Mouse (Mus musculus): ENCODE measurements around the gene Phf19. TPM values are rescaled to one million over a fixed set of nuclear protein-coding genes. Genes with fewer than 3 reads are reported as not detected.

The Phf19 gene
- polyA plus RNA-seq, 1 experiment from 2014 or later, result 3.0 TPM

GRCm38 (mm10) chr2:34895503-34896113, 18.2 kb downstream of the Phf19 start:
- no peak for DNase-seq
- ATAC-seq (ENCODE audit: low read depth), result no peak

DNA sequence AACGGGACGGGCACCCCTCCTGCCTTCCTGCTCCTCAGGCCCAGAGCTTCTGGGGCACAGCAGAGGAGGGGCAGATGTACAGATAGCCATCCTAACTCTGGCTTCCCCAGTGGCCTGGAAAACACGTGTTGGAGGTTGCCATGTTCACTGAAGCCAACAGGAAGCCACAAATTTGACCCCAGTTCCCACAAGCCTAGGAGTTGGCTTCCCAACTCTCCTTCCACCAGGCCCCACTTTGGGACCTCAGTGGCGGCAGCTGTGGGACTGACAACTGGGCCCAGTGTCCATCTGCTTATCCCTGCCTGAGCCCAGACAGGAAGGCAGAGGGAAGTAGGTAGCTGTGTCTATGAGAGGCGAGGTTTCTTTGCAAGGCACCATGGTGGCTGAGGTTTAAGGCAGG, 19.9 kb downstream of the Phf19 start:
- no peaks in the 10 kb centered on the region for H3K9me3 ChIP-seq (replicated peaks)
- H3K9ac ChIP-seq, result no peak overlapping the region
- no peak overlapping the region for H3K4me3 ChIP-seq (replicated peaks)
- peaks cover 17% of the 10 kb centered on the region for H3K36me3 ChIP-seq
- H3K4me1 ChIP-seq (replicated peaks), result peaks cover 13% of the 10 kb centered on the region; the same call in 1 of the 2 replicates
- H3K27me3 ChIP-seq, result no peaks in the 10 kb centered on the region
- H3K4me2 ChIP-seq, result no peak overlapping the region
- ATAC-seq (ENCODE audit: low read depth), result no peak
- WGBS (ENCODE audit: insufficient replicate concordance), result 35% methylated on average over 5 of the region's 5 CpGs
- no peak for DNase-seq
- H3K27ac ChIP-seq, result no peak overlapping the region

More at GRCm38 (mm10) chr2:34895503-34896113, 18.2 kb downstream of the Phf19 start:
- Histone ChIP-seq H3K4me3 (replicated peaks) (no peak overlapping the region), H3K9ac (no peak overlapping the region), H3K27me3 (no peaks in the 10 kb centered on the region), H3K4me2 (no peak overlapping the region), H3K4me1 (replicated peaks) (peaks cover 13% of the 10 kb centered on the region; the same call in 1 of the 2 replicates), H3K36me3 (peaks cover 30% of the 10 kb centered on the region), H3K9me3 (replicated peaks) (no peaks in the 10 kb centered on the region), H3K27ac (no peak overlapping the region)
- WGBS (ENCODE audit: insufficient replicate concordance), result 77% methylated on average over 19 of the region's 19 CpGs

DNA sequence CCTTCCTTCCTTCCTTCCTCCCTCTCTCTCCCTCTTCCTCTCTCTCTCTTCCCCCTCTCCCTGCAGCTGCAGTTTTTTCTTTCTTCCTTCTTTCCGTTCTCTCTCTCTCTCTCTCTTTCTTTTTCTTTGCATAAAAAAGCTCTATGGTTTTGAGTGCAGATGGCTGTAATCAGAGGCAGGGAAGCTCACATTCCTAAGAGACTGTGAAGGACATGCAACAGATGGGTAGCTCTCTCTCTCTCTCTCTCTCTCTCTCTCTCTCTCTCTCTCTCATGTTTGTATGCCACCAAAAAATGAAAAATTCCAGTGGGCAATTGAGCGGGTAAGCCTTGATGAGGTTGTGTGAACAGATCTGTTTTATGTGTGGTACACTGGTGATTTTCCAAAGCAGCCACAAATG, 29.6 kb downstream of the Phf19 start:
- DNase-seq (no peak), ATAC-seq (ENCODE audit: low read depth) (no peak)
- Histone ChIP-seq H3K4me1 (replicated peaks) (no peaks in the 10 kb centered on the region), H3K36me3 (no peaks in the 10 kb centered on the region), H3K27ac (no peak overlapping the region), H3K9me3 (replicated peaks) (no peaks in the 10 kb centered on the region), H3K4me3 (replicated peaks) (no peak overlapping the region), H3K9ac (no peak overlapping the region), H3K4me2 (no peak overlapping the region), H3K27me3 (peaks cover 27% of the 10 kb centered on the region)
- 68% methylated on average over 2 of the region's 2 CpGs for WGBS (ENCODE audit: insufficient replicate concordance)

DNA sequence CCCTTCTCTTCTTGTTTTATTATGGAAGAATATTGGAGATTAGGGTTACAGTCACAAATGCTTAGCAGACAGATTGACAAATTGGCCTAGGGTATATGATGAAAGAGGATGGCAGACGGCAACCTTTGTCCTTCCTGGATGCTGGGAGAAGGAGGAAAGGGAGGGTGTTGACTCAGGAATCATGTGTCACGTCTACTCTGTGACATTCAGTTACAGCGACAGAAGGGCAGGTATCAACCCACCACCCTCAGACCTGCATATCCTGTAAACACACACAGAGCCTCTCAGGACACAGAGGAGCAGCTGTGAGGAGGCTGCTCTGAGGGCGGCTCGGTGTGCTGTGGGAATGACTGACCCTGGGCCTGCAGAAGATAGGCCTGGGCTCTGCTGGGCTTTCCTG, 30.6 kb downstream of the Phf19 start:
- no peaks in the 10 kb centered on the region for H3K4me1 ChIP-seq (replicated peaks)
- H3K27ac ChIP-seq, result no peak overlapping the region
- no peaks in the 10 kb centered on the region for H3K36me3 ChIP-seq
- ATAC-seq (ENCODE audit: low read depth), result peak; percentile 57
- no peak overlapping the region for H3K9ac ChIP-seq
- H3K9me3 ChIP-seq (replicated peaks), result no peaks in the 10 kb centered on the region
- no peak overlapping the region for H3K4me2 ChIP-seq
- peaks cover 27% of the 10 kb centered on the region for H3K27me3 ChIP-seq
- DNase-seq, result no peak
- H3K4me3 ChIP-seq (replicated peaks), result no peak overlapping the region
- 44% methylated on average over 5 of the region's 5 CpGs for WGBS (ENCODE audit: insufficient replicate concordance)

- Histone ChIP-seq H3K27me3 (peaks cover 31% of the 10 kb centered on the region), H3K36me3 (no peaks in the 10 kb centered on the region), H3K9ac (no peak overlapping the region), H3K4me3 (replicated peaks) (no peak overlapping the region), H3K27ac (no peak overlapping the region), H3K4me1 (replicated peaks) (no peaks in the 10 kb centered on the region), H3K9me3 (replicated peaks) (no peaks in the 10 kb centered on the region), H3K4me2 (no peak overlapping the region)
- no peak for DNase-seq
- no peak for ATAC-seq (ENCODE audit: low read depth)
- 72% methylated on average over 2 of the region's 2 CpGs for WGBS (ENCODE audit: insufficient replicate concordance)
These were observed 31.1 kb downstream of the Phf19 start for GRCm38 (mm10) chr2:34882757-34883156.

GRCm38 (mm10) chr2:34880054-34880453, 33.8 kb downstream of the Phf19 start:
- no peak overlapping the region for H3K4me3 ChIP-seq (replicated peaks)
- ATAC-seq (ENCODE audit: low read depth), result no peak
- H3K4me1 ChIP-seq (replicated peaks), result no peaks in the 10 kb centered on the region
- no peak overlapping the region for H3K9ac ChIP-seq
- H3K27ac ChIP-seq, result no peak overlapping the region
- WGBS (ENCODE audit: insufficient replicate concordance), result 73% methylated on average over 10 of the region's 10 CpGs
- no peak overlapping the region for H3K4me2 ChIP-seq
- H3K9me3 ChIP-seq (replicated peaks), result no peaks in the 10 kb centered on the region
- no peak for DNase-seq
- no peaks in the 10 kb centered on the region for H3K36me3 ChIP-seq
- H3K27me3 ChIP-seq, result peaks cover 37% of the 10 kb centered on the region

GRCm38 (mm10) chr2:34874816-34875345, 38.9 kb downstream of the Phf19 start, which contains the start of gene Psmd5:
Gene Psmd5, minus strand, starts transcription at chr2:34874968.
- Histone ChIP-seq H3K9me3 (replicated peaks) (no peaks in the 10 kb centered on the region), H3K36me3 (no peaks in the 10 kb centered on the region), H3K27me3 (peaks cover 45% of the 10 kb centered on the region), H3K27ac (peak within 1 kb of the TSS; percentile 55), H3K4me2 (peak within 1 kb of the TSS; percentile 42), H3K4me1 (replicated peaks) (peaks cover 15% of the 10 kb centered on the region), H3K9ac (peak within 1 kb of the TSS; percentile 39), H3K4me3 (replicated peaks) (peak within 1 kb of the TSS; percentile 46)
- no peak for ATAC-seq (ENCODE audit: low read depth)
- 22% methylated on average over 8 of the region's 8 CpGs for WGBS (ENCODE audit: insufficient replicate concordance)
- no peak for DNase-seq

GRCm38 (mm10) chr2:34874271-34874670, 39.6 kb downstream of the Phf19 start, which contains the start of gene Cutal:
Gene Cutal, plus strand, starts transcription at chr2:34874396.
- WGBS (ENCODE audit: insufficient replicate concordance), result 11% methylated on average over 14 of the region's 14 CpGs
- peak within 1 kb of the TSS; percentile 42 for H3K4me2 ChIP-seq
- peak within 1 kb of the TSS; percentile 46 for H3K4me3 ChIP-seq (replicated peaks)
- DNase-seq (no peak), ATAC-seq (ENCODE audit: low read depth) (no peak)
- H3K9ac ChIP-seq, result peak within 1 kb of the TSS; percentile 39
- no peaks in the 10 kb centered on the region for H3K9me3 ChIP-seq (replicated peaks)
- H3K4me1 ChIP-seq (replicated peaks), result peaks cover 21% of the 10 kb centered on the region
- H3K27ac ChIP-seq, result peak within 1 kb of the TSS; percentile 55
- no peaks in the 10 kb centered on the region for H3K36me3 ChIP-seq
- H3K27me3 ChIP-seq, result peaks cover 45% of the 10 kb centered on the region

GRCm38 (mm10) chr2:34870520-34871474, 43.0 kb downstream of the Phf19 start:
- Histone ChIP-seq H3K36me3 (peaks cover 27% of the 10 kb centered on the region), H3K4me1 (replicated peaks) (peaks cover 41% of the 10 kb centered on the region), H3K4me2 (peak overlapping the region; percentile 84), H3K27ac (peak overlapping the region; percentile 97), H3K4me3 (replicated peaks) (peak overlapping the region; percentile 86), H3K9ac (peak overlapping the region; percentile 94), H3K27me3 (peaks cover 30% of the 10 kb centered on the region), H3K9me3 (replicated peaks) (no peaks in the 10 kb centered on the region)
- ATAC-seq (ENCODE audit: low read depth), result peak; percentile 90
- DNase-seq, result peak; percentile 99
- WGBS (ENCODE audit: insufficient replicate concordance), result under 1% methylated on average over 67 of the region's 67 CpGs

DNA sequence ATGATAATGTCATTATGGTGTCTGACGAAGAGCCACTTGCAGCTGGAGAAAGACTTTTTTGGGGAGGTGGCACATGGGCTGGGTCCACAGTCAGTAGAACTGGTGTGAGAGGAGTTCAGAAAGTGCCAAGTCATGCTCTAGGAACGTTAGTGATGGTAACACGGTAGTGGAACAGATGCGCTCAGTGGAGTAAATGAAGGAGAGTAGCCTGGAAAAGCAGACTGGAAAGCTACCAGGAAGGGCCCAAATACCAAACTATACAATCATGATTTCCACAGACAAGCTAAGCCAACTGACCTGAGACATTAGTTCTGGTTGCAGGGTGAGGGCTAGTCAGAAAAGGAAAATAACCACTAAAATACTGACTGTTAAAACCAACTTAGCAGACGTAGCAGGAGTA, 44.1 kb downstream of the Phf19 start:
- Histone ChIP-seq H3K9ac (peak overlapping the region; percentile 94), H3K36me3 (peaks cover 38% of the 10 kb centered on the region), H3K9me3 (replicated peaks) (no peaks in the 10 kb centered on the region), H3K4me2 (peak overlapping the region; percentile 84), H3K27me3 (peaks cover 21% of the 10 kb centered on the region), H3K4me3 (replicated peaks) (peak overlapping the region; percentile 86), H3K4me1 (replicated peaks) (peaks cover 41% of the 10 kb centered on the region), H3K27ac (peak overlapping the region; percentile 97)
- DNase-seq (peak; percentile 74), ATAC-seq (ENCODE audit: low read depth) (peak; percentile 83)
- 9% methylated on average over 5 of the region's 5 CpGs for WGBS (ENCODE audit: insufficient replicate concordance)

DNA sequence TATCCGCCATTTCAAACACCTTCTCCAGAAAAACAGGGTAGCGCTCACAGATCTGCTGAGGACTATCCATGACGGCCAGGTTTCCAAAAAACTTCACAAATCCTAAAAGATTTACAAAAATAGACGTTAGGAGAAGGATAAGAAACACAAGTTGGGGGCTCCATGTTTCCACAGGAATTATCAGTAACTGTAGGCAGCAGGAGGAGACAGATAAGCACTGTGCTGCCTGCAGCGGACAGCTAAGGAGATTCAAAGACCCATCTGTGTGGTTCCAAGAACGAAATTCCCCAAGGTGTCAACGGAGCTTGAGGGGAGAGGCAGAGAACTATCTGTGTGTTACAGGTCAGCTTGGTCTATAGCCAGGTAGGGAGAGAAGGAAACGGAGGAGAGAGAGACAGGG, 56.1 kb downstream of the Phf19 start:
- no peak overlapping the region for H3K4me2 ChIP-seq
- H3K9me3 ChIP-seq (replicated peaks), result no peaks in the 10 kb centered on the region
- no peaks in the 10 kb centered on the region for H3K27me3 ChIP-seq
- ATAC-seq (ENCODE audit: low read depth), result peak; percentile 41; the same call in 1 of the 2 replicates
- H3K4me1 ChIP-seq (replicated peaks), result peaks cover 11% of the 10 kb centered on the region
- no peak overlapping the region for H3K27ac ChIP-seq
- peak; percentile 23 for DNase-seq
- no peak overlapping the region for H3K9ac ChIP-seq
- peaks cover 93% of the 10 kb centered on the region for H3K36me3 ChIP-seq
- H3K4me3 ChIP-seq (replicated peaks), result no peak overlapping the region
- 43% methylated on average over 8 of the region's 8 CpGs for WGBS (ENCODE audit: insufficient replicate concordance)
